Mouse (Mus musculus) liver, adult 2 months (tissue): ENCODE measurements around the gene Ttpal. TPM values are rescaled to one million over a fixed set of nuclear protein-coding genes. Genes with fewer than 3 reads are reported as not detected.

ENCODE experiments used
- DNase-seq: peaks from one replicate; pipeline ENCODE4 v3.0.0-alpha.2; 2011; ENCODE audit warnings: low read depth, low spot score; ENCODE audit errors: extremely low read depth
- H3K27ac ChIP-seq: fragments of 200-500 bp; replicated peaks from 2 replicates; pipeline ENCODE4 v1.5.1; 2012; ENCODE audit warnings: low read depth, mild to moderate bottlenecking, control low read depth, inconsistent platforms, low read length; ENCODE audit not compliant: insufficient read depth
- H3K27me3 ChIP-seq: fragments of 200-500 bp; 2 replicates; pipeline ENCODE4 v1.6.1; 2012; ENCODE audit warnings: mild to moderate bottlenecking, moderate library complexity, low read length, inconsistent platforms; ENCODE audit not compliant: control insufficient read depth, insufficient read depth
- H3K36me3 ChIP-seq: fragments of 200-500 bp; 2 replicates; pipeline ENCODE4 v1.6.1; 2012; ENCODE audit warnings: low read length, inconsistent platforms; ENCODE audit not compliant: control insufficient read depth, insufficient read depth
- H3K4me1 ChIP-seq: fragments of 200-500 bp; 2 replicates; pipeline ENCODE4 v1.6.1; 2011; ENCODE audit warnings: low read length; ENCODE audit not compliant: control insufficient read depth, insufficient read depth
- H3K4me3 ChIP-seq: fragments of 200-500 bp; 2 replicates; pipeline ENCODE4 v1.5.1; 2011; ENCODE audit warnings: low read depth, mild to moderate bottlenecking, control low read depth, low read length, moderate library complexity; ENCODE audit not compliant: insufficient read depth
- H3K79me2 ChIP-seq: fragments of 200-500 bp; 2 replicates; pipeline ENCODE4 v1.6.1; 2012; ENCODE audit warnings: inconsistent platforms, mild to moderate bottlenecking, low read length, moderate library complexity; ENCODE audit not compliant: control insufficient read depth, insufficient read depth
- H3K9ac ChIP-seq: fragments of 200-500 bp; 2 replicates; pipeline ENCODE4 v1.6.1; 2012; ENCODE audit warnings: low read depth, mild to moderate bottlenecking, control low read depth, inconsistent platforms, low read length
- CTCF ChIP-seq: fragments of 200-500 bp; IDR thresholded peaks from 2 replicates; pipeline ENCODE4 v1.5.1; 2011; ENCODE audit warnings: low read depth, low read length, control low read depth
- POLR2A ChIP-seq: fragments of 200-500 bp; IDR thresholded peaks from 2 replicates; pipeline ENCODE4 v1.6.1; 2011; ENCODE audit warnings: low read length, control low read depth; ENCODE audit not compliant: insufficient read depth; ENCODE audit errors: extremely low read depth
- WGBS: fragments of 180-500 bp; shearing (Covaris S2); methylation state at CpG from one replicate; pipeline ENCODE4 v1.1.7; 2018; 5-methylcytosine and 5-hydroxymethylcytosine counted together
- polyA plus RNA-seq: library from polyadenylated mRNA; depleted of rRNA; stranded (reverse); fragments of >200 nt; gene quantifications from 2 replicates; pipeline ENCODE4 v1.2.3, GENCODE M21; 2012
- total RNA-seq: library from RNA; depleted of rRNA; stranded (reverse); fragments of >200 nt; gene quantifications from 2 replicates; pipeline ENCODE4 v1.2.3, GENCODE M21; 2014

The Ttpal gene
- total and polyA plus RNA-seq, 2 experiments, result 8.1 to 9.3 TPM

GRCm38 (mm10) chr2:163596057-163596872 lies 5.8 kb upstream of the Ttpal start:
- no peaks in the 10 kb centered on the region for H3K36me3 ChIP-seq
- H3K27ac ChIP-seq, result peak overlapping the region; percentile 99
- H3K79me2 ChIP-seq, result no peaks in the 10 kb centered on the region
- no peaks in the 10 kb centered on the region for H3K27me3 ChIP-seq
- TF ChIP-seq POLR2A (no peak), CTCF (no peak)
- WGBS, result 9% methylated on average over 13 of the region's 13 CpGs
- H3K4me3 ChIP-seq, result no peak overlapping the region
- peaks cover 41% of the 10 kb centered on the region for H3K4me1 ChIP-seq
- DNase-seq, result peak; percentile 94
- peak overlapping the region; percentile 66 for H3K9ac ChIP-seq

DNA sequence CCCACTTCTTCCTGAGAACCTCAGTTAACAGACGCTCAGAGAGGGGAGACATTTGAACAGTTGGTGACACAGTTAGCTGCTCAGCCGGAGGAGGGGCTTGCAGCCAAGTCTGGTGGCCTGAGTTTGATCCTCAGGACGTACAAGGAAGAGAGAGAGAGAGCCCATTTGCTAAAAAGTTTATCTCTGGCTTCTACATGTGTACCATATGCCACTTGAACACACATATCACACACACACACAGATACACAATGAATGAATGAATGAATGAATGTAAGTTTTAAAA lies 5.3 kb upstream of the Ttpal start:
- Histone ChIP-seq H3K4me1 (peaks cover 39% of the 10 kb centered on the region), H3K4me3 (no peak overlapping the region), H3K9ac (peak overlapping the region; percentile 44), H3K79me2 (no peaks in the 10 kb centered on the region), H3K36me3 (no peaks in the 10 kb centered on the region), H3K27me3 (no peaks in the 10 kb centered on the region), H3K27ac (peak overlapping the region; percentile 99)
- no peak for TF ChIP-seq CTCF
- no peak for TF ChIP-seq POLR2A
- no peak for DNase-seq
- WGBS, result 9% methylated on average over 3 of the region's 3 CpGs

DNA sequence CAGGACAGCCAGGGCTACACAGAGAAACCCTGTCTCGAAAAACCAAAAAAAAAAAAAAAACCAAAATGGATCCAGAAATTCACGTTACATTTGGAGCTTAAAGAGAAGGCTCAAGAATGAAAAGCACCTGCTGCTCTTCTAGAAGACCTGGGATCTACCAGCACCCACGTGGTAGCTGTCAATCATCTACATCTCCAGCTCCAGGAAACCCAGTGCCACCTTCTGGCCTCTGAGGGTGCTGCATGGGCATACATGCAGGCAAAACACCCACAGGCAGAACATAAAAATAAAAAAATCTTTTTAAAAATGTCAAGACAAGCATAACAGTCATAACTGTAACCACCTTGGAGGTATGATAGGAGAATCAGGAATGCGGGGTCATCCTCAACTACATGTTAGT lies 4.5 kb upstream of the Ttpal start:
- H3K27ac ChIP-seq, result peak overlapping the region; percentile 99
- peak; percentile 85 for DNase-seq

DNA sequence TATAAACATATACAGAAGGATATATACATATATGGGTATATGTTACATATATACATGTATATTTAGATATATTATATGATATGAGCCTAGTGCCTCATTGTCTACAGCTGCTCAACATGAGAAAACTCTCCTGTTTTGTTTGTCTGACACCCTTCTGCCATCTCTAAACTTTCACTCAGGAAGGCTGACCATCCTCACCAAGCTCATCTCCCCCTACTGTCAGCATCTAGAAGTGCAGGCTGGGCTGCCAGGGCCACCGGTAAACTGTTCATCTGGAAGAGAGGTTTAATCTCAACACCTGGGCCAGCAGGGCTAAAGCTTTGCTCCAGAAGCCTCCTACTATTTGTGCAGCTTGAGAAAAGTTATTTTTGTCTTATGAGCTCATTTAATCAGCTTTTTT lies 2.9 kb upstream of the Ttpal start:
- 4% methylated on average over 1 of the region's 1 CpGs for WGBS
- H3K36me3 ChIP-seq, result no peaks in the 10 kb centered on the region
- peaks cover 12% of the 10 kb centered on the region; the same call in 1 of the 2 replicates for H3K79me2 ChIP-seq
- peak; percentile 67 for DNase-seq
- peaks cover 32% of the 10 kb centered on the region for H3K4me1 ChIP-seq
- H3K27me3 ChIP-seq, result no peaks in the 10 kb centered on the region
- TF ChIP-seq POLR2A, result no peak
- peak; percentile 91 for TF ChIP-seq CTCF
- H3K9ac ChIP-seq, result no peak overlapping the region
- no peak overlapping the region for H3K4me3 ChIP-seq
- H3K27ac ChIP-seq, result no peak overlapping the region

More for the DNA sequence above, 4.5 kb upstream of the Ttpal start:
- H3K4me1 ChIP-seq, result peaks cover 39% of the 10 kb centered on the region
- H3K79me2 ChIP-seq, result peaks cover 3% of the 10 kb centered on the region; the same call in 1 of the 2 replicates
- no peak for TF ChIP-seq POLR2A
- peak; percentile 81 for TF ChIP-seq CTCF
- 41% methylated on average over 4 of the region's 4 CpGs for WGBS
- H3K4me3 ChIP-seq, result no peak overlapping the region
- H3K9ac ChIP-seq, result no peak overlapping the region
- H3K27me3 ChIP-seq, result no peaks in the 10 kb centered on the region
- no peaks in the 10 kb centered on the region for H3K36me3 ChIP-seq

DNA sequence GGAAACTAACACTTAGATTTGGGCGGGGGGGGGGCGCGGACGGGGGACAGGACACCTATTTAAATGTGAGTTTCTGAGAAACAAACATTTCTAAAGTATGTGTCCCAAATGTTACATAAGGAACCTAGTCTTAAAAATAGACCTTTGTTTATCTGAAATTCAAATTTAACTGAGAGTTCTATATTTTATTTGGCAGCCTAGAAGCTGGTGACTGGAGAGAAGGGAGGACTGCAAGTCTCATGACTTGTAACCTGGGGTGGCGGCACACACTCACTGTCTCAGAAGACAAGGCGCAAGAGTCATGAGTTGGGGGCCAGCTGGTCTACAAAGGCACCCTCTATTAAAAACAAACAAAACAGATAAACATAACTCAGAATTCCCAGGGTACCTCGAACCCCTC lies 1.0 kb upstream of the Ttpal start:
- no peaks in the 10 kb centered on the region for H3K36me3 ChIP-seq
- no peak overlapping the region for H3K4me3 ChIP-seq
- no peak overlapping the region for H3K27ac ChIP-seq
- H3K9ac ChIP-seq, result no peak overlapping the region
- TF ChIP-seq POLR2A (no peak), CTCF (no peak)
- H3K4me1 ChIP-seq, result peaks cover 17% of the 10 kb centered on the region
- no peaks in the 10 kb centered on the region for H3K27me3 ChIP-seq
- peaks cover 18% of the 10 kb centered on the region; the same call in 1 of the 2 replicates for H3K79me2 ChIP-seq
- no peak for DNase-seq
- WGBS, result 85% methylated on average over 7 of the region's 7 CpGs

DNA sequence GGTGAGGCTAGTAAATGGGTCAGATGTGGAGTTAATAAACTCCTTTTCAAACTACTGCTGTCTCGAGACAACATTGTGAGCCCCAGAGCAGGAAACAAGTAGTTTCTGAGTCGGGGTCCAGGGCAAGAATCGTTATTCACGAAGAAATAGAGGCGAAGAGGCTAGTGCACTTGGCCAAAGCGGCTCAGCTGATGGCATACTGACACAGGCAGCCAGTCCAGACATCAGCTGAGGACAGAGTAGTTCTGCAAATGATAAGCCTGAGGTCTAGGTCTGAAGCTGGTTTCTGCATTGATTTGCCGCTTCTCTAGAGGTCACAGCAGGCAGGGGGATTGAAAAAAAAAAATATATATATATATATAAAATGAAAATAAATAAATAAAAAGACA lies 408 bp upstream of the Ttpal start:
- Histone ChIP-seq H3K9ac (peak overlapping the region; percentile 45), H3K27ac (peak overlapping the region; percentile 40), H3K4me3 (peak overlapping the region; percentile 79; the same call in 1 of the 2 replicates), H3K27me3 (no peaks in the 10 kb centered on the region), H3K4me1 (peaks cover 17% of the 10 kb centered on the region), H3K36me3 (no peaks in the 10 kb centered on the region), H3K79me2 (peaks cover 18% of the 10 kb centered on the region; the same call in 1 of the 2 replicates)
- 51% methylated on average over 7 of the region's 7 CpGs for WGBS
- DNase-seq, result peak; percentile 33
- TF ChIP-seq POLR2A, result no peak
- TF ChIP-seq CTCF, result no peak
